Mouse (Mus musculus) cerebellum, postnatal 25 days (tissue): ENCODE data around the gene Frrs1.

Source experiments
- DNase-seq, 2 experiments: peaks; one replicate each; pipeline ENCODE4 v3.0.0; 2021; ENCODE audit warnings: mixed read lengths in 2 of 2

Gene Frrs1

GRCm38 (mm10) chr3:116848936-116849335, 10.3 kb upstream of the Frrs1 start:
- DNase-seq = no peak

GRCm38 (mm10) chr3:116850376-116850775, 8.9 kb upstream of the Frrs1 start:
- no peak for DNase-seq

GRCm38 (mm10) chr3:116852421-116852820, 6.8 kb upstream of the Frrs1 start:
- no peak for DNase-seq

- no peak for DNase-seq
Observed at GRCm38 (mm10) chr3:116857611-116858010, 1.7 kb upstream of the Frrs1 start.

- DNase-seq = no peak
Observed at GRCm38 (mm10) chr3:116859752-116860151, 488 bp downstream of the Frrs1 start.

- DNase-seq = no peak
Observed at GRCm38 (mm10) chr3:116860333-116861222, 1.3 kb downstream of the Frrs1 start.

GRCm38 (mm10) chr3:116861223-116861539, 1.9 kb downstream of the Frrs1 start:
- no peak for DNase-seq

- peak; percentile 48 to 60 for DNase-seq
Observed at GRCm38 (mm10) chr3:116861540-116862067, 2.3 kb downstream of the Frrs1 start.

GRCm38 (mm10) chr3:116862621-116863020, 3.4 kb downstream of the Frrs1 start:
- no peak for DNase-seq

GRCm38 (mm10) chr3:116864421-116864820, 5.2 kb downstream of the Frrs1 start:
- no peak for DNase-seq

- no peak for DNase-seq
Observed at GRCm38 (mm10) chr3:116865199-116865636, 6.0 kb downstream of the Frrs1 start.

GRCm38 (mm10) chr3:116870372-116870771, 11.1 kb downstream of the Frrs1 start:
- no peak for DNase-seq

GRCm38 (mm10) chr3:116882221-116882960, 23.1 kb downstream of the Frrs1 start:
- no peak for DNase-seq

- no peak for DNase-seq
Observed at GRCm38 (mm10) chr3:116884941-116885340, 25.7 kb downstream of the Frrs1 start.

GRCm38 (mm10) chr3:116889358-116889757, 30.1 kb downstream of the Frrs1 start:
- DNase-seq = no peak

GRCm38 (mm10) chr3:116890576-116890975, 31.3 kb downstream of the Frrs1 start:
- DNase-seq = no peak

- no peak for DNase-seq
Observed at GRCm38 (mm10) chr3:116891436-116892205, 32.4 kb downstream of the Frrs1 start.

GRCm38 (mm10) chr3:116892206-116892563, 32.9 kb downstream of the Frrs1 start:
- DNase-seq = no peak

- DNase-seq = no peak
Observed at GRCm38 (mm10) chr3:116892872-116893271, 33.6 kb downstream of the Frrs1 start.

GRCm38 (mm10) chr3:116904158-116904557, 44.9 kb downstream of the Frrs1 start:
- peak; percentile 53 to 70 for DNase-seq

- peak; percentile 14 to 20 for DNase-seq
Observed at GRCm38 (mm10) chr3:116905898-116906297, 46.6 kb downstream of the Frrs1 start.

- no peak for DNase-seq
Observed at GRCm38 (mm10) chr3:116906596-116906995, 47.3 kb downstream of the Frrs1 start.

- no peak for DNase-seq
Observed at GRCm38 (mm10) chr3:116914374-116914773, 55.1 kb downstream of the Frrs1 start.
